Mouse (Mus musculus): ENCODE data around the gene Cnpy1. TPM values are rescaled to one million over a fixed set of nuclear protein-coding genes. Genes with fewer than 3 reads are reported as not detected.
A peak's percentile ranks its signal among the peaks of the same experiment; 100 is the strongest.

The Cnpy1 gene
- total RNA-seq (2014; rRNA removed) (under 0.01 and 0.13 TPM in 2 replicates), polyA plus RNA-seq (2012; rRNA removed) (not detected in 2 replicates)

DNA sequence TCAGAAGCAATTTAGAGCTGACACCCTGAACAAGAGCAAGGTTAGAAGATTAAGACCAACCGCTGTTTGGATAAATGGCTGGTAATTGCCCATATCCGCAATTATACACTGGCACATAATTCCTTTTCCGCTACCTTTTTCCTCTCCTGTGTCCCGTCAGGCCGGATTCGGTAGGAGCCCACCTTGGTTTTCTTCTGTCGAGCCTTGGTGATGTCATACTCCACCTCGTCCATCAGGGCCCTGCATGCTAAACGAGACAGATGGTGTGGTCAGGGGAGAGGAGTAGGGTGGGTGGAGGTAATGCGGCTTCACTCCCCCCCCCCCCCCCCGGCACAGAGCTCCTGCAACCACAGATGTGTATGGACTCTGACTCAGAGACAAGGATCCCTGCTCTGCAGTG is at the start of gene Cnpy1:
TSS of gene Cnpy1 (minus strand) at position 233 of the 400 bp plus-strand sequence.
- Histone ChIP-seq H3K79me2 (ENCODE audit: control insufficient read depth, insufficient read depth, low read length) (no peaks in the 10 kb centered on the region), H3K27ac (replicated peaks; ENCODE audit: insufficient read depth, low read depth, low read length) (no peak within 1 kb of the TSS), H3K4me1 (ENCODE audit: control insufficient read depth, insufficient read depth, low read length) (no peaks in the 10 kb centered on the region), H3K36me3 (ENCODE audit: control insufficient read depth, insufficient read depth, low read length) (no peaks in the 10 kb centered on the region), H3K9ac (ENCODE audit: low read depth, low read length) (no peak within 1 kb of the TSS), H3K27me3 (ENCODE audit: control insufficient read depth, insufficient read depth, low read length) (no peaks in the 10 kb centered on the region), H3K4me3 (ENCODE audit: insufficient read depth, low read depth, low read length) (no peak within 1 kb of the TSS)
- TF ChIP-seq CTCF (IDR thresholded peaks at IDR 0.05; ENCODE audit: low read depth, low read length) (no peak), POLR2A (IDR thresholded peaks at IDR 0.05; ENCODE audit: extremely low read depth, insufficient read depth, low read length) (no peak)
- WGBS: 79% methylated on average over 11 of the region's 11 CpGs
- DNase-seq (ENCODE audit: extremely low read depth, low read depth, low spot score): no peak

DNA sequence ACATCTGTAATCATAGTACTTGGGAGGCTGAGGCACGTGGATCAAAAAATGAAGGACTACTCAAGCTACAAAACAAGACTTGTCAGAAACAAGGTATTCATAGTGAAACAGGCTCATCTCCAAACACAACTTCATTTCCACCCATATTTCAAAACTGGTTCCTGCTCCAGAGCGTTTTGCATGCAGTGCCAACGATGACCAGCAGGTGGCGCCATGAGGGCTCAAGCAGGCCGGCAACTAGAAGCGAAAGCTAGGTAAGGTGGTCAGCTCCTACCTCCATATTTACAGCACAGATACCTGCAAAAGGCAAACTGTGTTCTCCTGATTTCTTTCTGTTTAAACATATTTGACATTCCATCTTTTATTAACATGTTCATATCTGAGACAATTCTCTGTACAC is 48.4 kb upstream of the Cnpy1 start:
- H3K27ac ChIP-seq (replicated peaks; ENCODE audit: insufficient read depth, low read depth, low read length): no peak overlapping the region
- no peaks in the 10 kb centered on the region for H3K79me2 ChIP-seq (ENCODE audit: control insufficient read depth, insufficient read depth, low read length)
- H3K9ac ChIP-seq (ENCODE audit: low read depth, low read length): no peak overlapping the region
- no peak overlapping the region; the same call in 1 of the 2 replicates for H3K4me3 ChIP-seq (ENCODE audit: insufficient read depth, low read depth, low read length)
- TF ChIP-seq CTCF (IDR thresholded peaks at IDR 0.05; ENCODE audit: low read depth, low read length): peak; percentile 99
- TF ChIP-seq POLR2A (IDR thresholded peaks at IDR 0.05; ENCODE audit: extremely low read depth, insufficient read depth, low read length): no peak
- 5% methylated on average over 6 of the region's 6 CpGs for WGBS
- peaks cover 9% of the 10 kb centered on the region for H3K4me1 ChIP-seq (ENCODE audit: control insufficient read depth, insufficient read depth, low read length)
- H3K36me3 ChIP-seq (ENCODE audit: control insufficient read depth, insufficient read depth, low read length): no peaks in the 10 kb centered on the region
- peak; percentile 47 for DNase-seq (ENCODE audit: extremely low read depth, low read depth, low spot score)
- no peaks in the 10 kb centered on the region for H3K27me3 ChIP-seq (ENCODE audit: control insufficient read depth, insufficient read depth, low read length)

DNA sequence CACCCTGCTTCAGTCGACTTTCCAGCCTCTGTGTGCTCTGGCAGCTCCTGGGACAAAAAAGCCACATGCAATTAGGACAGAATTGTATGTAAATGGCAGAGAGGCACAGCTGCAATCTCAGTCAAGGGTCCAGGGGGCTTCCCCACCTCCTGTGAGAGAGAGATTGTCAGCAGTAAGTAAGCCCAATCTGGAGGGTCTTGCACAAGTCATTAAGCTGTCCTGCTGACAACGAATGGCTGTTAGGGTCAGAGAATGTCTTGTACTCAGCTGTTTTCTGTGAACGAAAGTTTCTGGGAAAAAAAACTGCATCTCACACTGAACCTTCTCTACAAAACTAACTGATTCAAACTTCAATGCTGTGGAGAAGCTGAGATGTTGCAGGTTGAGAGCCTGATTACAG is 46.7 kb upstream of the Cnpy1 start:
- Histone ChIP-seq H3K27ac (replicated peaks; ENCODE audit: insufficient read depth, low read depth, low read length) (no peak overlapping the region), H3K79me2 (ENCODE audit: control insufficient read depth, insufficient read depth, low read length) (no peaks in the 10 kb centered on the region), H3K4me3 (ENCODE audit: insufficient read depth, low read depth, low read length) (no peak overlapping the region), H3K36me3 (ENCODE audit: control insufficient read depth, insufficient read depth, low read length) (no peaks in the 10 kb centered on the region), H3K9ac (ENCODE audit: low read depth, low read length) (no peak overlapping the region), H3K27me3 (ENCODE audit: control insufficient read depth, insufficient read depth, low read length) (no peaks in the 10 kb centered on the region), H3K4me1 (ENCODE audit: control insufficient read depth, insufficient read depth, low read length) (peaks cover 9% of the 10 kb centered on the region)
- 61% methylated on average over 3 of the region's 3 CpGs for WGBS
- DNase-seq (ENCODE audit: extremely low read depth, low read depth, low spot score): no peak
- no peak for TF ChIP-seq POLR2A (IDR thresholded peaks at IDR 0.05; ENCODE audit: extremely low read depth, insufficient read depth, low read length)
- TF ChIP-seq CTCF (IDR thresholded peaks at IDR 0.05; ENCODE audit: low read depth, low read length): no peak

DNA sequence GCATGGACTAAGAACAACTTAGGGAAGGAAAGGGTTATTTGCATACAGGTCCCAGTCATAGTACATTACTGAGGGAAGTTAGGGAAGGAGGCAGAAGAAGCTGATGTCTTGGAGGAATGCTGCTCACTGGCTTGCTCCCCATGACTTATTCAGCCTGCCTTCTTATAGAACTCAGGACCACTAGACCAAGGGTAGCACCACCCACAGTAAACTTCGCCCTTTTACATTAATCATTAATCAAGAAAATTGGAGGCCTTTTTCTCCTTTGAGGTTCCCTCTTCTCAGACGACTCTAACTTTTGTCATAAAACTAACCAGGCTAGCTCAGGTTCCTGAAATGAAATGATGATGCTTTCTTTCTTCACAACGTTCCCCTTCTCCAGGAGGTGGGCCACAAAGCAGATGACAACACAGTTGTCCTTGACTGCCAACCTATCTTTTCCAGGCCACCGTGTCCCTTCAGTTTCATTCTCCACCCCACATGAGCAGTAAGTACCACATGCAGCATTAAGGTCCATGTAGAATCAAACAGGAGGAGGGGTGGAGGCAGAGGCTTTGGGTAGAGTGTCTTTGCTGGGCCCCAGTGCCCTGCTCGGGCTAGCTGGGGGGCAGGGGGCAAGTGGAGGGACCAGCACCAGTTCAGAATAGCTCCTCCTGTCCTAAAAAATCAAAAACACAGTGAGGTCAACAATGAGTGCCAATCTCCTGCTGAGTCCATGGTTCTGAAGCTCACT is 45.7 kb upstream of the Cnpy1 start:
- H3K27ac ChIP-seq (replicated peaks; ENCODE audit: insufficient read depth, low read depth, low read length): peak overlapping the region; percentile 80
- no peaks in the 10 kb centered on the region for H3K36me3 ChIP-seq (ENCODE audit: control insufficient read depth, insufficient read depth, low read length)
- peak overlapping the region; percentile 48; the same call in 1 of the 2 replicates for H3K9ac ChIP-seq (ENCODE audit: low read depth, low read length)
- H3K27me3 ChIP-seq (ENCODE audit: control insufficient read depth, insufficient read depth, low read length): no peaks in the 10 kb centered on the region
- peak; percentile 68 for DNase-seq (ENCODE audit: extremely low read depth, low read depth, low spot score)
- H3K4me1 ChIP-seq (ENCODE audit: control insufficient read depth, insufficient read depth, low read length): peaks cover 9% of the 10 kb centered on the region
- TF ChIP-seq POLR2A (IDR thresholded peaks at IDR 0.05; ENCODE audit: extremely low read depth, insufficient read depth, low read length): no peak
- no peak for TF ChIP-seq CTCF (IDR thresholded peaks at IDR 0.05; ENCODE audit: low read depth, low read length)
- H3K79me2 ChIP-seq (ENCODE audit: control insufficient read depth, insufficient read depth, low read length): no peaks in the 10 kb centered on the region
- H3K4me3 ChIP-seq (ENCODE audit: insufficient read depth, low read depth, low read length): no peak overlapping the region; the same call in 1 of the 2 replicates
- 19% methylated on average over 5 of the region's 5 CpGs for WGBS

DNA sequence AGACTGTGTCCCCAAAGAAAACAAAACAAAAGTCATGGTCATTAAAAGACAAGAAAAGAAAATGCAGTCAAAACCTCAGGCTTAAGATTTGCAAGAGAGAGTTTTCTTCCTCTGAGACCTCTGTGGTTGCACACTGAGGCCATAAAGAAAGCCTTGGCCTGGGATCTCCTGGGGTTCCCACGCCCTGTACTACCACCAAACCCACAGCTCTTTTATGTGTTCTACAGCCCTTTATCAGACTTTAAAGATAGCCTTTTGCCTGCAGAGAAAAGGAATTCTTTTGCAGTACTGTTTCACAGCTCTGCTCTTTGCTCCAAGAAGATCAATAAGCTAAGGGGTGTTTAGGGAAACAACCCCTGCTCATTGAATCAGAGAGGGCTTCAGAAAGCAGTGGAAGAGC is 45.0 kb upstream of the Cnpy1 start:
- Histone ChIP-seq H3K9ac (ENCODE audit: low read depth, low read length) (no peak overlapping the region), H3K36me3 (ENCODE audit: control insufficient read depth, insufficient read depth, low read length) (no peaks in the 10 kb centered on the region), H3K79me2 (ENCODE audit: control insufficient read depth, insufficient read depth, low read length) (no peaks in the 10 kb centered on the region), H3K4me1 (ENCODE audit: control insufficient read depth, insufficient read depth, low read length) (peaks cover 9% of the 10 kb centered on the region), H3K27ac (replicated peaks; ENCODE audit: insufficient read depth, low read depth, low read length) (0 out of 2 replicates have a peak overlapping the region, but pooled peaks have one; percentile 80), H3K4me3 (ENCODE audit: insufficient read depth, low read depth, low read length) (no peak overlapping the region), H3K27me3 (ENCODE audit: control insufficient read depth, insufficient read depth, low read length) (no peaks in the 10 kb centered on the region)
- no peak for TF ChIP-seq POLR2A (IDR thresholded peaks at IDR 0.05; ENCODE audit: extremely low read depth, insufficient read depth, low read length)
- no peak for TF ChIP-seq CTCF (IDR thresholded peaks at IDR 0.05; ENCODE audit: low read depth, low read length)
- no peak for DNase-seq (ENCODE audit: extremely low read depth, low read depth, low spot score)
- 73% methylated on average over 1 of the region's 1 CpGs for WGBS

DNA sequence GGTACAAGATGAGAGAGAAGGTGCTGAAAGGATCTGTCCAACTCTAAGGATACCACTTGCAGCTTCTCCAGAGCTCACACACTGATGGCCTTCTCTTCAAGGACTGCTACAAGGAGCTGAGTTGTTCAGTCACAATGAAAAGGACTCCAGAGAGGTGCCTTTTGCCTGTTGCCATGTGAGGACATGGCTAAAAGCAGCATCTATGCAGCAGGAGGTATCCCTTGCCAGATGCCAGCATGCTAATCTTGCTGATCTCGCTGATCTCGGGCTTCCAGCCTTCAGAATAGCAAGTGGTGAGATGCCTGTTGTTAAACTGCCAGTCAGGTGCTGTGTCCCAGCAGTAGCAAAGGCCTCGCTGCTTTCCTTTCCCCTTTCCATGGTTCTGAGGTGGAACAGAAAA is 43.5 kb upstream of the Cnpy1 start:
- 90% methylated on average over 3 of the region's 3 CpGs for WGBS
- DNase-seq (ENCODE audit: extremely low read depth, low read depth, low spot score): no peak

More for the DNA sequence above, 43.5 kb upstream of the Cnpy1 start:
- Histone ChIP-seq H3K27ac (replicated peaks; ENCODE audit: insufficient read depth, low read depth, low read length) (no peak overlapping the region), H3K27me3 (ENCODE audit: control insufficient read depth, insufficient read depth, low read length) (no peaks in the 10 kb centered on the region), H3K36me3 (ENCODE audit: control insufficient read depth, insufficient read depth, low read length) (no peaks in the 10 kb centered on the region), H3K4me1 (ENCODE audit: control insufficient read depth, insufficient read depth, low read length) (peaks cover 9% of the 10 kb centered on the region), H3K9ac (ENCODE audit: low read depth, low read length) (no peak overlapping the region), H3K79me2 (ENCODE audit: control insufficient read depth, insufficient read depth, low read length) (no peaks in the 10 kb centered on the region), H3K4me3 (ENCODE audit: insufficient read depth, low read depth, low read length) (no peak overlapping the region)
- TF ChIP-seq CTCF (IDR thresholded peaks at IDR 0.05; ENCODE audit: low read depth, low read length) (no peak), POLR2A (IDR thresholded peaks at IDR 0.05; ENCODE audit: extremely low read depth, insufficient read depth, low read length) (no peak)
